Mouse (Mus musculus) Patski (cell line): ENCODE results near the gene Pdhx. TPM values are rescaled to one million over a fixed set of nuclear protein-coding genes. Genes with fewer than 3 reads are reported as not detected.

ENCODE experiments used
- ATAC-seq: fragments of 100-300 bp; one replicate; pipeline ENCODE4 v1.8.0; 2021
- CTCF ChIA-PET: fragments of 350-600 bp; sonication (Branson Sonifier 250); formaldehyde crosslinking; loops from one replicate; lab custom pipeline; 2022; ENCODE audit warnings: inconsistent platforms; lab: Charles Lee
- POLR2A ChIA-PET: fragments of 350-600 bp; sonication (Branson Sonifier 250); formaldehyde crosslinking; loops from one replicate; lab custom pipeline; 2022; ENCODE audit warnings: antibody characterized with exemption, inconsistent platforms; lab: Charles Lee
- DNase-seq: peaks from one replicate; pipeline ENCODE4 v3.0.0-alpha.2; 2011; ENCODE audit warnings: low read depth, low spot score
- H3K27me3 ChIP-seq: fragments of 371-371 bp; one replicate; pipeline ENCODE4 v1.5.1; 2021
- CTCF ChIP-seq: fragments of 100-300 bp; IDR thresholded peaks from one replicate; pipeline ENCODE4 v1.5.1; 2021
- in situ Hi-C: fragments of 300-500 bp; cut with MboI; formaldehyde crosslinking; loops from 3 replicates; pipeline ENCODE4 v1.11.1; 2018; ENCODE audit warnings: low pct_unique_long_range_greater_than_20kb, mixed read lengths
- polyA plus RNA-seq: library from polyadenylated mRNA; unstranded; gene quantifications from one replicate; pipeline ENCODE4 v1.2.3, GENCODE M21; 2021

The Pdhx gene
- polyA plus RNA-seq, 1 experiment from 2014 or later, result 43.4 TPM

DNA sequence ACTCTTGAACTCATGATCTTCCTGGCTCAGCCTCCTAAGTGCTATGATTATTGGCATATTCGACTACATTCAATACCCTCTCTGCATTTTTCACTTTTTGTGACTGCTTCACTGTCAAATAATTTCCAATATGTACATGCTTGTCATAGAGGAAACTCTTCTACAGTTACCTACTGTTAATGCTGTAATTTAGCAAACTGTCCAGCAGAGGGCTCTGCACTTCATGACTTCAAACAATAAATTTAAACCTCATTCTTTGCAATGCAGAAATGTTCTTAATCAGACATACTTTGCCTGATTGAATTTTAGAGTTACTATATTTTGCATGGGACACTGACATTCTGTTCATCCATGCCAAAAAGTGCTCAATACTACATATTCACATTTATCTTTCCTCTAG is 13.1 kb upstream of the Pdhx start:
- DNase-seq, result no peak
- ChIA-PET POLR2A (no interaction called here), CTCF (interaction anchor here (1.3 to 3.7 kb wide), 5 partner anchors 10 to 339 kb away, joined by 4 to 17 read pairs (median 8); no protein-coding TSS in a partner anchor)
- in situ Hi-C loops, result loop anchor here (5.0 kb wide), 2 partner anchors 261 to 336 kb away; no protein-coding TSS in a partner anchor
- no peak for ATAC-seq
- H3K27me3 ChIP-seq, result no peaks in the 10 kb centered on the region
- peak; percentile 59 for TF ChIP-seq CTCF

- no peaks in the 10 kb centered on the region for H3K27me3 ChIP-seq
- ChIA-PET POLR2A (interaction anchor here (0.7 to 0.8 kb wide), 2 partner anchors 62 to 262 kb away, joined by 3 read pairs; no protein-coding TSS in a partner anchor), CTCF (interaction anchor here (0.8 to 3.7 kb wide), 18 partner anchors 11 to 403 kb away, joined by 3 to 28 read pairs (median 4); partner anchors contain the start of genes Apip and Pdhx)
- no peak for TF ChIP-seq CTCF
- in situ Hi-C loops, result loop anchor here (5.0 kb wide), 2 partner anchors 262 to 337 kb away; no protein-coding TSS in a partner anchor
- DNase-seq (no peak), ATAC-seq (no peak)
Measured at GRCm38 (mm10) chr2:103085633-103086032, 12.3 kb upstream of the Pdhx start.

DNA sequence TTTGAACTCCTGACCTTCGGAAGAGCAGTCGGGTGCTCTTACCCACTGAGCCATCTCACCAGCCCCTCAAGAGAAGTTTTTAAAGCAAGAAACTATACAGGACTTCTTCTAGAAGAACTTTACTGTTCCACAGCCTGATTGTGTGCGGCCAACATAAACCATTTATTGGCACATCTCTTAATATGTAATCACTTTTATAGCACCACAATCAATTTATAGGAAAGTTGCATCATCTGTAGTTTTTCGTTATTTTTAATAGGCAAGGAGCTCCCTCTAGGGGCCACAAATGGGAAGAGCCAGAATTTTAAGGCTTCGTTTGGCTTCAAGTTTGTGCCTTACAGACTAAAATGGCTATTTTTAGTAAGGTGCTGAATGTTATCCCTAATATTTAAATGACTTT is 11.1 kb upstream of the Pdhx start:
- H3K27me3 ChIP-seq, result no peaks in the 10 kb centered on the region
- CTCF ChIA-PET, result interaction anchor here (0.9 to 2.7 kb wide), 20 partner anchors 8 to 402 kb away, joined by 3 to 28 read pairs (median 4); partner anchors contain the start of genes Apip and Pdhx
- POLR2A ChIA-PET, result interaction anchor here (0.8 kb wide), 1 partner anchor 11 kb away, joined by 3 read pairs; the partner anchor contains the start of gene Apip
- in situ Hi-C loops, result no loop called here
- ATAC-seq (no peak), DNase-seq (no peak)
- TF ChIP-seq CTCF, result peak; percentile 69

GRCm38 (mm10) chr2:103082853-103083252 is 9.5 kb upstream of the Pdhx start:
- ATAC-seq, result no peak
- H3K27me3 ChIP-seq, result no peaks in the 10 kb centered on the region
- DNase-seq, result no peak
- no peak for TF ChIP-seq CTCF
- in situ Hi-C loops, result no loop called here
- POLR2A ChIA-PET, result no interaction called here
- CTCF ChIA-PET, result no interaction called here

DNA sequence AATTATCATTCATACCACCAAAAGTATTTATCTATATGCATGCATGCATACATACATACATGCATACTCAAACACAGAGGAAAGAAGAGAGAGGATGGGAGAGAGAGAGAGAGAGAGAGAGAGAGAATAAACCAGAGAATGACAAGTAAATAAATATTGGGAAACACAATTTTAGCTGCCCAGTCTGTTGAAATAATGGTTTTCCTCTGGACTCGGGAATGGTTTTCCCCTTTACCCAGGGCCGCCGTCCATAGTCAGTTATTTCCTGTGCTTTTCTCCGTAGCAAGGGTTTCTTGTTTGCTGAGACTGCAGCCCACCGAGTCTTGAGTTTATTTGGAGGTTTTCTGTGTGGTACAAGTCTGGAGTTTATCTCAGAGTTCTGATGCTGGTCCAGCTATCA is 8.4 kb upstream of the Pdhx start:
- CTCF ChIA-PET, result interaction anchor here (0.9 kb wide), 1 partner anchor 405 kb away, joined by 3 read pairs; no protein-coding TSS in a partner anchor
- H3K27me3 ChIP-seq, result no peaks in the 10 kb centered on the region
- in situ Hi-C loops, result no loop called here
- DNase-seq (no peak), ATAC-seq (no peak)
- no peak for TF ChIP-seq CTCF
- POLR2A ChIA-PET, result no interaction called here

DNA sequence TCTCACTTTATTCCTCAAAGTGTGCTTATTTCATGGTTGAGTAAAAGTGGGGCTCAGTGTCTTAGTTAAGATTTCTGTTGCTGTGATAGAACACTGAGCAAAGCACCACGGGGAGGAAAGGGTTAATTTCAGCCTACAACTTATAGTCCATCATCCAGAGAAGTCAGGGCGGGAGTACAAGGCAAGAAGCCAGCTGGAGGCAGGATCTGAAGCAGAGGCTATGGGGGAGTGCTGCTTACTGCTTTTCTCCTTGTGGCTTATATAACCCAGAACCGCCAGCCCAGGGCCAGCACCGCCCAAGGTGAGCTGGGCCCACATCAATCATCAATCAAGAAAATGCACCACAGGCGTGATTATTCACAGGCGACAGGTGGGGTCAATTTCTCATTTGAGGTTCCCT is 7.8 kb upstream of the Pdhx start:
- DNase-seq, result no peak
- POLR2A ChIA-PET, result no interaction called here

GRCm38 (mm10) chr2:103070586-103070985 is 2.7 kb downstream of the Pdhx start:
- no peaks in the 10 kb centered on the region for H3K27me3 ChIP-seq
- no peak for TF ChIP-seq CTCF
- ChIA-PET POLR2A (interaction anchor here (0.7 kb wide), 2 partner anchors 482 to 654 kb away, joined by 3 to 4 read pairs; no protein-coding TSS in a partner anchor), CTCF (no interaction called here)
- ATAC-seq, result no peak
- in situ Hi-C loops, result loop anchor here (25.0 kb wide), 1 partner anchor 1158 kb away; no protein-coding TSS in a partner anchor
- DNase-seq, result no peak

More for the DNA sequence above, 7.8 kb upstream of the Pdhx start:
- no peak for ATAC-seq
- in situ Hi-C loops, result no loop called here
- CTCF ChIA-PET, result no interaction called here
- H3K27me3 ChIP-seq, result no peaks in the 10 kb centered on the region
- no peak for TF ChIP-seq CTCF

DNA sequence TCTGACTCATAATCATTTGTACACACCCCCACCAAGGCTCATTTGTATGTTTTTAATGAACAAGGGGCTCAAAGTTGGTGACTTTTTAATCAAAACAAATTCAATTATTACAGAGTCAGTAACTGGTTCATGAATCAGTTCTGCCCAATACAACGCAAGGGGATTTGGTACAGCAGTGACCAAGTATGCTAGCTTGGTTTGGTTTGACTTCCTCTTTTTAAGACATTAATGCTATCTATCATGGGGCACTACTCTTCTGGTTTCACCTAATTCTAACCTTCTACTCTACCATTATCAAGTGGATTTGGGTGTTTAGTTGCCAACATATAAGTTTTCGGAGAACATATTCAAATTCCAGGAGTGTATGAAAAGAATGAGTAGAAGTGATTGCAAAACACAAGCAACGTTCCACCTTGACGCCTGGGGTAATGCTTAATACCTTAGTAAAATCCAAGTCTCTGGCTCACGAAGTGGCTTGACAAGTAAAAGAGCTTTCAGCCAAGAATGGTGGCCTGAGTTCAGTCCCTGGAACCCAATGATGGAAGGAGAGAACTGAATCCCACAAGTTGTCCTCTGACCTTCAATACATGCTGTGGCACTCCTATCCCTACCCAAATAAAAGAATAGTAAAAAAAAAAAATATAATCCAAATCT is 3.4 kb downstream of the Pdhx start:
- in situ Hi-C loops, result loop anchor here (25.0 kb wide), 1 partner anchor 1158 kb away; no protein-coding TSS in a partner anchor
- ChIA-PET CTCF (no interaction called here), POLR2A (no interaction called here)
- no peaks in the 10 kb centered on the region for H3K27me3 ChIP-seq
- ATAC-seq, result no peak
- TF ChIP-seq CTCF, result no peak
- no peak for DNase-seq

DNA sequence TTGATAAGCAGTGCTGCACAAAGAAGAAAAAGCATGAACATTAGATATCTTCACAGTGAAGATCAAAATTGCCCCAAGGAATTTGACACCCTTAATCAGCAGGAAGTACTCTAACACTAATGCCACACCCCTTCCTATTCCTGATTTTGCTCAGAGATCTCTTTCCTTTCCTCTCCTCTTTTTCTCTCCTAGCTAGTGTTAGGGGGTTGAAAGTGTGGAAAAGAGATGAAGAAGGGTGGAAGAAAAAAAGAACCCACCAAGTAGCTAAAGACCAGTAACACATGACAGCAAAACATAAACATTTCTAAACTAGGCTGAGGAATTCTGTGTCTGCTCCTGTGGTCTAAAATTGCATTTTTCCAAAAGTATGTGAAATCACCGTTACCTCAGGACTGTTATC is 4.7 kb downstream of the Pdhx start:
- in situ Hi-C loops, result loop anchor here (25.0 kb wide), 1 partner anchor 1156 kb away; no protein-coding TSS in a partner anchor
- ChIA-PET POLR2A (no interaction called here), CTCF (no interaction called here)
- H3K27me3 ChIP-seq, result no peaks in the 10 kb centered on the region
- ATAC-seq (no peak), DNase-seq (no peak)
- no peak for TF ChIP-seq CTCF

- H3K27me3 ChIP-seq, result no peaks in the 10 kb centered on the region
- CTCF ChIA-PET, result interaction anchor here (1.4 kb wide), 1 partner anchor 17 kb away, joined by 4 read pairs; no protein-coding TSS in a partner anchor
- peak; percentile 60 for ATAC-seq
- TF ChIP-seq CTCF, result no peak
- DNase-seq, result no peak
- in situ Hi-C loops, result loop anchor here (25.0 kb wide), 1 partner anchor 1155 kb away; no protein-coding TSS in a partner anchor
- POLR2A ChIA-PET, result no interaction called here
Measured at GRCm38 (mm10) chr2:103067552-103068207, 5.6 kb downstream of the Pdhx start.
